Mouse (Mus musculus) liver, embryonic 15.5 days (tissue): Measurements from ENCODE around the gene Donson. TPM values are rescaled to one million over a fixed set of nuclear protein-coding genes. Genes with fewer than 3 reads are reported as not detected.

Experiments used
- ATAC-seq: fragments of 200-750 bp; cut with Nextera tagmentation; 2 replicates; pipeline ENCODE4 v1.8.0; 2017; ENCODE audit warnings: moderate number of reproducible peaks, mild to moderate bottlenecking, moderate library complexity; ENCODE audit not compliant: insufficient read depth
- H3K27ac ChIP-seq: fragments of 300-500 bp; sonication (generic); replicated peaks from 2 replicates; pipeline ENCODE4 v1.5.1; 2015; ENCODE audit warnings: mild to moderate bottlenecking, inconsistent platforms
- H3K27me3 ChIP-seq: fragments of 300-500 bp; sonication (generic); 2 replicates; pipeline ENCODE4 v1.6.1; 2015; ENCODE audit warnings: mild to moderate bottlenecking, inconsistent platforms
- H3K36me3 ChIP-seq: fragments of 300-500 bp; sonication (generic); replicated peaks from 2 replicates; pipeline ENCODE4 v1.6.1; 2015; ENCODE audit warnings: moderate library complexity, mild to moderate bottlenecking, inconsistent platforms
- H3K4me1 ChIP-seq: fragments of 300-500 bp; sonication (generic); replicated peaks from 2 replicates; pipeline ENCODE4 v1.6.1; 2015; ENCODE audit warnings: inconsistent platforms
- H3K4me2 ChIP-seq: fragments of 300-500 bp; sonication (generic); 2 replicates; pipeline ENCODE4 v1.6.1; 2015; ENCODE audit warnings: moderate library complexity, mild to moderate bottlenecking, inconsistent platforms
- H3K4me3 ChIP-seq: fragments of 300-500 bp; sonication (generic); replicated peaks from 2 replicates; pipeline ENCODE4 v1.5.1; 2015; ENCODE audit warnings: mild to moderate bottlenecking, inconsistent platforms
- H3K9ac ChIP-seq: fragments of 300-500 bp; sonication (generic); 2 replicates; pipeline ENCODE4 v1.6.1; 2015; ENCODE audit warnings: moderate library complexity, mild to moderate bottlenecking, inconsistent platforms
- H3K9me3 ChIP-seq: fragments of 300-500 bp; sonication (generic); replicated peaks from 2 replicates; pipeline ENCODE4 v1.6.1; 2016; ENCODE audit warnings: inconsistent platforms
- WGBS: fragments of 180-500 bp; shearing (Covaris S2); methylation state at CpG from one replicate; pipeline ENCODE4 v1.1.7; 2015; ENCODE audit warnings: mixed read lengths; ENCODE audit not compliant: insufficient replicate concordance; 5-methylcytosine and 5-hydroxymethylcytosine counted together
- polyA plus RNA-seq: library from polyadenylated mRNA; unstranded; fragments of >200 nt; fragmentation: Nextera tagmentation; extraction: Ambion mirVana; gene quantifications from 2 replicates; pipeline ENCODE4 v1.2.1, GENCODE M21; 2015

Donson gene
- polyA plus RNA-seq, 1 experiment from 2014 or later = 32.8 TPM

GRCm38 (mm10) chr16:91717399-91717798 lies 28.8 kb upstream of the Donson start:
- Histone ChIP-seq H3K4me2 (peak overlapping the region; percentile 47), H3K9ac (0 out of 2 replicates have a peak overlapping the region, but pooled peaks have one; percentile 37), H3K4me1 (peaks cover 28% of the 10 kb centered on the region), H3K9me3 (no peaks in the 10 kb centered on the region), H3K27ac (peak overlapping the region; percentile 97), H3K4me3 (no peak overlapping the region), H3K36me3 (peaks cover 60% of the 10 kb centered on the region), H3K27me3 (no peaks in the 10 kb centered on the region)
- 20% methylated on average over 4 of the region's 4 CpGs for WGBS
- peak; percentile 72 for ATAC-seq

GRCm38 (mm10) chr16:91716927-91717349 lies 28.4 kb upstream of the Donson start:
- Histone ChIP-seq H3K4me3 (no peak overlapping the region), H3K27me3 (no peaks in the 10 kb centered on the region), H3K4me1 (peaks cover 28% of the 10 kb centered on the region), H3K9ac (peak overlapping the region; percentile 34; the same call in 1 of the 2 replicates), H3K27ac (peak overlapping the region; percentile 97), H3K4me2 (peak overlapping the region; percentile 57), H3K9me3 (no peaks in the 10 kb centered on the region), H3K36me3 (peaks cover 64% of the 10 kb centered on the region)
- WGBS = 22% methylated on average over 11 of the region's 11 CpGs
- peak; percentile 99 for ATAC-seq

- H3K4me1 ChIP-seq = 0 out of 2 replicates have a peak, but pooled peaks cover 3% of the 10 kb centered on the region
- no peak for ATAC-seq
- H3K36me3 ChIP-seq = peaks cover 79% of the 10 kb centered on the region
- no peaks in the 10 kb centered on the region for H3K9me3 ChIP-seq
- WGBS = 48% methylated on average over 7 of the region's 7 CpGs
- H3K4me3 ChIP-seq = no peak overlapping the region
- no peaks in the 10 kb centered on the region for H3K27me3 ChIP-seq
- H3K9ac ChIP-seq = no peak overlapping the region
- H3K27ac ChIP-seq = no peak overlapping the region
- no peak overlapping the region for H3K4me2 ChIP-seq
These were observed 21.7 kb upstream of the Donson start for GRCm38 (mm10) chr16:91710241-91710640.

- H3K4me2 ChIP-seq = no peak overlapping the region
- H3K27ac ChIP-seq = no peak overlapping the region
- H3K9me3 ChIP-seq = no peaks in the 10 kb centered on the region
- 82% methylated on average over 14 of the region's 14 CpGs for WGBS
- no peak overlapping the region for H3K4me3 ChIP-seq
- ATAC-seq = no peak
- H3K27me3 ChIP-seq = no peaks in the 10 kb centered on the region
- peaks cover 9% of the 10 kb centered on the region for H3K4me1 ChIP-seq
- H3K36me3 ChIP-seq = peaks cover 63% of the 10 kb centered on the region
- H3K9ac ChIP-seq = no peak overlapping the region
These were observed 16.2 kb upstream of the Donson start for GRCm38 (mm10) chr16:91704603-91705340.

DNA sequence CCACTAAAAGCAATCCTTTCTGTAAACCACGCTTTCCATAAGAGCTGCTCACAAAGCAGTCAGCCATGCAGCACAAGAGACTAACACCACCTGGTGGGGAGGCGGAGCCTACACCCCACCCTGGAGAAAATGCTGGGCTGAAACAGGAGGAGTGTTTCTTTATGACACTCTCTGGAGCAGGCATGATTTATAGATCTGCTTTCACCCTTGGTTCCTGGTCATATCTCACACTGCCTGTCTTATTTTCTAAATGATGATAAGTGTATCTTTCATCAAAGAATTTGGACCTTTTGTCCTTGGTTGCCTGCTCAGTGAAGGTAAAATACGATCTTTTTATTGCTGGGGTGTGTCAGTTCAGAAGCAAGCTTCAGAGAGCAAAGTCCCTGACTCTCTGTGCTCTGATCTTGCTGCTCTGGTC lies 14.2 kb upstream of the Donson start:
- Histone ChIP-seq H3K4me3 (no peak overlapping the region), H3K4me2 (no peak overlapping the region), H3K27ac (no peak overlapping the region), H3K4me1 (peaks cover 9% of the 10 kb centered on the region), H3K36me3 (peaks cover 69% of the 10 kb centered on the region), H3K9me3 (no peaks in the 10 kb centered on the region), H3K9ac (no peak overlapping the region), H3K27me3 (no peaks in the 10 kb centered on the region)
- 67% methylated on average over 3 of the region's 3 CpGs for WGBS
- no peak for ATAC-seq

GRCm38 (mm10) chr16:91701908-91702307 lies 13.3 kb upstream of the Donson start:
- no peak overlapping the region for H3K4me2 ChIP-seq
- H3K9ac ChIP-seq = no peak overlapping the region
- no peak for ATAC-seq
- H3K27ac ChIP-seq = no peak overlapping the region
- H3K4me3 ChIP-seq = no peak overlapping the region
- peaks cover 9% of the 10 kb centered on the region for H3K4me1 ChIP-seq
- H3K36me3 ChIP-seq = peaks cover 71% of the 10 kb centered on the region
- no peaks in the 10 kb centered on the region for H3K27me3 ChIP-seq
- H3K9me3 ChIP-seq = no peaks in the 10 kb centered on the region
- 89% methylated on average over 13 of the region's 13 CpGs for WGBS

DNA sequence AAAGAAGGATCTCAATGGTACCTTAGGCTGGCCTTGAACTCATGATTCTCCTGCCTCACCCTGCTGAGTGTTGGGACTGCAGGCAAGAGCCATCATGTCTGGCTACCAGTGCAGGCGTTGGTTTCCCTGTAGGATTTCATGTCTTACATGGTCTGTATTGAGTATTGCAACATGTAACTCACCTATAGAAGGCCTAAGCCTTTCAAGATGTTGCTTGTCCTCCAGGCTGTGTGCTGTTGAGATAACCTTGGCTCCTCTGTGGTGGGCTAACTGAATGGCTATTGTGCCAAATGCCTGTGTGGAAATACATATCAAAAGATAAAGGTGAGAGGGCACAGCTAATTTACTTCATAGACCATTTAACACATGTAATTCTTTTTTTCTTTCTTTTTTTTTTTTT lies 10.4 kb upstream of the Donson start:
- Histone ChIP-seq H3K4me1 (peaks cover 16% of the 10 kb centered on the region), H3K4me3 (no peak overlapping the region), H3K9me3 (no peaks in the 10 kb centered on the region), H3K36me3 (peaks cover 70% of the 10 kb centered on the region), H3K9ac (no peak overlapping the region), H3K27ac (no peak overlapping the region), H3K4me2 (no peak overlapping the region), H3K27me3 (no peaks in the 10 kb centered on the region)
- WGBS = 57% methylated on average over 1 of the region's 1 CpGs
- no peak for ATAC-seq

- Histone ChIP-seq H3K4me2 (no peak overlapping the region), H3K27me3 (no peaks in the 10 kb centered on the region), H3K27ac (no peak overlapping the region), H3K9me3 (no peaks in the 10 kb centered on the region), H3K4me1 (peaks cover 16% of the 10 kb centered on the region), H3K36me3 (peaks cover 63% of the 10 kb centered on the region), H3K4me3 (no peak overlapping the region), H3K9ac (no peak overlapping the region)
- no peak for ATAC-seq
- 38% methylated on average over 8 of the region's 8 CpGs for WGBS
These were observed 6.7 kb upstream of the Donson start for GRCm38 (mm10) chr16:91695108-91695755.

DNA sequence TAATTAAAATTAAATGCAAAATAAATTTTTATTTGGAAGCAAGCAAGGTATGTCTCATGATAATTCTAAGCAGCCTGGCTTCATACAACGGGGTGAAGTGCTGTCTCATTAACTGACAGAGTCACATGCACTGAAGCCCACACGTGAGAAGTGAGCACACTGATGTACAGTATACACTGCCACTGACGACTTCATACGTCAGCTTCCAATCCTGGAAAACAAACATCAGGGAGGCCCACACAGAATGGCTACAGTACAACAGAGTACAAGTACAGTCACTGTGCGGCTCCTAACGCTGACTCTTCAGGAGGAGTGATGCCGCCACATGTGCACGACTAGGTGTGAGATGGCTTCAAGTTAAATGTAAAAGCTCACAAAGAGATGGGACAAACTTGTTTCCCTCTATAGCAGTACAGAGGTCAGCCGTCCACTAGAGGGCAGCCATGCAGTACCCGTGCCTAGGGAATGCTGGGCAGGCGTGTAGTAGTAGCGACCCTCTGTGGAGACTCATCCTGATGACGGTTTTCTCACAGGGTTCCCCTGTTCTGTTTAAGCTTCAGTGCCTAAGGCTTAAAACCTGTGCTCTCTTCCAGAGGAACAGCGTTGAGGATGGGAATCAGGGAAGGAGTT lies 6.0 kb upstream of the Donson start:
- peak; percentile 68 for ATAC-seq
- Histone ChIP-seq H3K36me3 (peaks cover 57% of the 10 kb centered on the region), H3K27me3 (no peaks in the 10 kb centered on the region), H3K9ac (no peak overlapping the region), H3K4me1 (peaks cover 23% of the 10 kb centered on the region), H3K4me3 (no peak overlapping the region), H3K4me2 (no peak overlapping the region), H3K9me3 (no peaks in the 10 kb centered on the region), H3K27ac (no peak overlapping the region)
- WGBS = 26% methylated on average over 14 of the region's 14 CpGs

GRCm38 (mm10) chr16:91689791-91690190 lies 1.2 kb upstream of the Donson start:
- Histone ChIP-seq H3K4me1 (peaks cover 46% of the 10 kb centered on the region), H3K9me3 (no peaks in the 10 kb centered on the region), H3K4me3 (peak overlapping the region; percentile 99), H3K4me2 (peak overlapping the region; percentile 95), H3K27ac (peak overlapping the region; percentile 96), H3K9ac (peak overlapping the region; percentile 30), H3K36me3 (peaks cover 36% of the 10 kb centered on the region), H3K27me3 (no peaks in the 10 kb centered on the region)
- WGBS = 14% methylated on average over 7 of the region's 7 CpGs
- peak; percentile 7; the same call in 1 of the 2 replicates for ATAC-seq

GRCm38 (mm10) chr16:91688023-91688618 lies 449 bp downstream of the Donson start:
- H3K36me3 ChIP-seq = peaks cover 46% of the 10 kb centered on the region
- WGBS = 1% methylated on average over 51 of the region's 51 CpGs

More at GRCm38 (mm10) chr16:91688023-91688618, 449 bp downstream of the Donson start:
- Histone ChIP-seq H3K4me3 (peak overlapping the region; percentile 99), H3K9ac (peak overlapping the region; percentile 100), H3K27ac (peak overlapping the region; percentile 96), H3K27me3 (no peaks in the 10 kb centered on the region), H3K9me3 (no peaks in the 10 kb centered on the region), H3K4me2 (peak overlapping the region; percentile 95), H3K4me1 (peaks cover 43% of the 10 kb centered on the region)
- peak; percentile 50 for ATAC-seq
